Mouse (Mus musculus) intestine, embryonic 15.5 days (tissue): ENCODE data around the gene Olfr692. TPM values are rescaled to one million over a fixed set of nuclear protein-coding genes. Genes with fewer than 3 reads are reported as not detected.

Source experiments
- ATAC-seq: fragments of 200-750 bp; cut with Nextera tagmentation; 2 replicates; pipeline ENCODE4 v1.8.0; 2017; ENCODE audit warnings: moderate TSS enrichment, moderate library complexity
- H3K27ac ChIP-seq: fragments of 300-500 bp; sonication (generic); 2 replicates; pipeline ENCODE4 v1.5.1; 2015; ENCODE audit warnings: mild to moderate bottlenecking, inconsistent platforms
- H3K27me3 ChIP-seq: fragments of 300-500 bp; sonication (generic); replicated peaks from 2 replicates; pipeline ENCODE4 v1.6.1; 2015; ENCODE audit warnings: inconsistent platforms
- H3K36me3 ChIP-seq: fragments of 300-500 bp; sonication (generic); 2 replicates; pipeline ENCODE4 v1.6.1; 2015; ENCODE audit warnings: inconsistent platforms
- H3K4me1 ChIP-seq: fragments of 300-500 bp; sonication (generic); replicated peaks from 2 replicates; pipeline ENCODE4 v1.6.1; 2015; ENCODE audit warnings: inconsistent platforms
- H3K4me2 ChIP-seq: fragments of 300-500 bp; sonication (generic); replicated peaks from 2 replicates; pipeline ENCODE4 v1.6.1; 2015; ENCODE audit warnings: mild to moderate bottlenecking, inconsistent platforms
- H3K4me3 ChIP-seq: fragments of 300-500 bp; sonication (generic); replicated peaks from 2 replicates; pipeline ENCODE4 v1.5.1; 2015; ENCODE audit warnings: inconsistent platforms
- H3K9ac ChIP-seq: fragments of 300-500 bp; sonication (generic); 2 replicates; pipeline ENCODE4 v1.6.1; 2015; ENCODE audit warnings: inconsistent platforms
- H3K9me3 ChIP-seq: fragments of 300-500 bp; sonication (generic); 2 replicates; pipeline ENCODE4 v1.6.1; 2016; ENCODE audit warnings: inconsistent platforms
- WGBS: fragments of 180-500 bp; shearing (Covaris S2); methylation state at CpG from one replicate; pipeline ENCODE4 v1.1.7; 2015; 5-methylcytosine and 5-hydroxymethylcytosine counted together
- polyA plus RNA-seq: library from polyadenylated mRNA; unstranded; fragments of >200 nt; fragmentation: Nextera tagmentation; extraction: Ambion mirVana; gene quantifications from 2 replicates; pipeline ENCODE4 v1.2.1, GENCODE M21; 2015

Olfr692 gene
- polyA plus RNA-seq, 1 experiment from 2014 or later, result not detected

GRCm38 (mm10) chr7:105374866-105375265, 6.8 kb downstream of the Olfr692 start, which contains the start of gene Gm5901:
TSS of gene Gm5901 (plus strand) at chr7:105375038.
- ATAC-seq, result no peak
- Histone ChIP-seq H3K9ac (no peak within 1 kb of the TSS), H3K4me2 (no peak within 1 kb of the TSS), H3K4me1 (no peaks in the 10 kb centered on the region), H3K9me3 (no peaks in the 10 kb centered on the region), H3K36me3 (peaks cover 20% of the 10 kb centered on the region), H3K4me3 (no peak within 1 kb of the TSS), H3K27ac (no peak within 1 kb of the TSS), H3K27me3 (no peaks in the 10 kb centered on the region)
- 82% methylated on average over 1 of the region's 1 CpGs for WGBS

GRCm38 (mm10) chr7:105380329-105380728, 12.3 kb downstream of the Olfr692 start:
- H3K9ac ChIP-seq, result no peak overlapping the region
- H3K4me2 ChIP-seq, result no peak overlapping the region
- H3K36me3 ChIP-seq, result peaks cover 48% of the 10 kb centered on the region
- no peaks in the 10 kb centered on the region for H3K9me3 ChIP-seq
- no peak for ATAC-seq
- no peaks in the 10 kb centered on the region for H3K27me3 ChIP-seq
- no peaks in the 10 kb centered on the region for H3K4me1 ChIP-seq
- 94% methylated on average over 3 of the region's 3 CpGs for WGBS
- H3K4me3 ChIP-seq, result no peak overlapping the region
- H3K27ac ChIP-seq, result no peak overlapping the region

GRCm38 (mm10) chr7:105387696-105388095, 19.7 kb downstream of the Olfr692 start:
- no peak overlapping the region for H3K4me2 ChIP-seq
- H3K36me3 ChIP-seq, result peaks cover 42% of the 10 kb centered on the region
- WGBS, result 95% methylated on average over 2 of the region's 2 CpGs
- no peak overlapping the region for H3K27ac ChIP-seq
- ATAC-seq, result no peak
- H3K9ac ChIP-seq, result no peak overlapping the region
- no peaks in the 10 kb centered on the region for H3K27me3 ChIP-seq
- no peaks in the 10 kb centered on the region for H3K9me3 ChIP-seq
- no peaks in the 10 kb centered on the region for H3K4me1 ChIP-seq
- no peak overlapping the region for H3K4me3 ChIP-seq

GRCm38 (mm10) chr7:105390236-105390635, 22.2 kb downstream of the Olfr692 start:
- peaks cover 25% of the 10 kb centered on the region for H3K36me3 ChIP-seq
- no peak overlapping the region for H3K9ac ChIP-seq
- H3K27me3 ChIP-seq, result no peaks in the 10 kb centered on the region

GRCm38 (mm10) chr7:105394606-105395005, 26.6 kb downstream of the Olfr692 start:
- Histone ChIP-seq H3K4me2 (no peak overlapping the region), H3K27ac (no peak overlapping the region)
- 74% methylated on average over 1 of the region's 1 CpGs for WGBS

More at GRCm38 (mm10) chr7:105390236-105390635, 22.2 kb downstream of the Olfr692 start:
- H3K9me3 ChIP-seq, result no peaks in the 10 kb centered on the region
- no peak overlapping the region for H3K4me2 ChIP-seq
- no peak overlapping the region for H3K4me3 ChIP-seq
- no peaks in the 10 kb centered on the region for H3K4me1 ChIP-seq
- 86% methylated on average over 2 of the region's 2 CpGs for WGBS
- no peak overlapping the region for H3K27ac ChIP-seq
- ATAC-seq, result no peak

GRCm38 (mm10) chr7:105395131-105395820, 27.2 kb downstream of the Olfr692 start:
- H3K27me3 ChIP-seq, result no peaks in the 10 kb centered on the region
- no peak for ATAC-seq
- no peaks in the 10 kb centered on the region for H3K4me1 ChIP-seq
- peak overlapping the region; percentile 73; the same call in 1 of the 2 replicates for H3K27ac ChIP-seq
- peak overlapping the region; percentile 26; the same call in 1 of the 2 replicates for H3K4me2 ChIP-seq
- H3K9me3 ChIP-seq, result no peaks in the 10 kb centered on the region
- H3K4me3 ChIP-seq, result no peak overlapping the region
- no peak overlapping the region for H3K9ac ChIP-seq
- H3K36me3 ChIP-seq, result no peaks in the 10 kb centered on the region

More at GRCm38 (mm10) chr7:105394606-105395005, 26.6 kb downstream of the Olfr692 start:
- Histone ChIP-seq H3K4me3 (no peak overlapping the region), H3K9ac (no peak overlapping the region), H3K9me3 (no peaks in the 10 kb centered on the region), H3K36me3 (peaks cover 1% of the 10 kb centered on the region; the same call in 1 of the 2 replicates), H3K27me3 (no peaks in the 10 kb centered on the region), H3K4me1 (no peaks in the 10 kb centered on the region)
- no peak for ATAC-seq

GRCm38 (mm10) chr7:105396126-105396525, 28.1 kb downstream of the Olfr692 start:
- Histone ChIP-seq H3K9ac (no peak overlapping the region), H3K4me1 (no peaks in the 10 kb centered on the region), H3K36me3 (no peaks in the 10 kb centered on the region), H3K9me3 (no peaks in the 10 kb centered on the region), H3K27ac (peak overlapping the region; percentile 73), H3K4me3 (no peak overlapping the region), H3K27me3 (no peaks in the 10 kb centered on the region), H3K4me2 (peak overlapping the region; percentile 26; the same call in 1 of the 2 replicates)
- no peak for ATAC-seq

- Histone ChIP-seq H3K4me1 (no peaks in the 10 kb centered on the region), H3K9me3 (no peaks in the 10 kb centered on the region), H3K27me3 (no peaks in the 10 kb centered on the region), H3K9ac (peak overlapping the region; percentile 85), H3K4me2 (peak overlapping the region; percentile 81), H3K4me3 (peak overlapping the region; percentile 84), H3K27ac (peak overlapping the region; percentile 81), H3K36me3 (no peaks in the 10 kb centered on the region)
- WGBS, result under 1% methylated on average over 25 of the region's 25 CpGs
- no peak for ATAC-seq
Measured at GRCm38 (mm10) chr7:105399058-105399934, 31.3 kb downstream of the Olfr692 start.

GRCm38 (mm10) chr7:105399935-105400624, 32.0 kb downstream of the Olfr692 start, which contains the start of gene Fam160a2:
TSS of gene Fam160a2 (minus strand) at chr7:105400054.
- ATAC-seq, result peak; percentile 98
- Histone ChIP-seq H3K9ac (peak within 1 kb of the TSS; percentile 85), H3K4me3 (peak within 1 kb of the TSS; percentile 84), H3K27ac (peak within 1 kb of the TSS; percentile 81), H3K36me3 (no peaks in the 10 kb centered on the region), H3K4me1 (no peaks in the 10 kb centered on the region), H3K9me3 (no peaks in the 10 kb centered on the region), H3K27me3 (no peaks in the 10 kb centered on the region), H3K4me2 (peak within 1 kb of the TSS; percentile 81)
- under 1% methylated on average over 55 of the region's 55 CpGs for WGBS

GRCm38 (mm10) chr7:105404268-105404667, 36.2 kb downstream of the Olfr692 start, which contains the start of gene Cnga4:
TSS of gene Cnga4 (plus strand) at chr7:105404568.
- Histone ChIP-seq H3K27me3 (no peaks in the 10 kb centered on the region), H3K4me2 (no peak within 1 kb of the TSS), H3K9me3 (no peaks in the 10 kb centered on the region), H3K27ac (no peak within 1 kb of the TSS), H3K4me3 (no peak within 1 kb of the TSS), H3K4me1 (no peaks in the 10 kb centered on the region), H3K36me3 (no peaks in the 10 kb centered on the region), H3K9ac (no peak within 1 kb of the TSS)
- 61% methylated on average over 5 of the region's 5 CpGs for WGBS
- ATAC-seq, result no peak

- ATAC-seq, result no peak
- Histone ChIP-seq H3K27ac (no peak overlapping the region), H3K9ac (no peak overlapping the region), H3K36me3 (no peaks in the 10 kb centered on the region), H3K4me2 (no peak overlapping the region), H3K4me1 (no peaks in the 10 kb centered on the region), H3K4me3 (no peak overlapping the region), H3K27me3 (no peaks in the 10 kb centered on the region), H3K9me3 (no peaks in the 10 kb centered on the region)
- 69% methylated on average over 1 of the region's 1 CpGs for WGBS
Measured at GRCm38 (mm10) chr7:105406322-105406721, 38.3 kb downstream of the Olfr692 start.
